Mouse (Mus musculus) heart, postnatal 10 days (tissue): ENCODE results near the gene Cylc2. TPM values are rescaled to one million over a fixed set of nuclear protein-coding genes. Genes with fewer than 3 reads are reported as not detected.

ENCODE experiments used
- DNase-seq, 2 experiments: peaks; one replicate each; pipeline ENCODE4 v3.0.0; 2021
- intact Hi-C: fragments of 180-260 bp; cut with DNase I; formaldehyde crosslinking; loops from one replicate; pipeline ENCODE4 v1.15.1; 2025
- total RNA-seq, 2 experiments: library from RNA; stranded (reverse); gene quantifications; 2 replicates each; pipeline ENCODE4 v1.2.3; 2021

Gene Cylc2
- total RNA-seq, result not detected

DNA sequence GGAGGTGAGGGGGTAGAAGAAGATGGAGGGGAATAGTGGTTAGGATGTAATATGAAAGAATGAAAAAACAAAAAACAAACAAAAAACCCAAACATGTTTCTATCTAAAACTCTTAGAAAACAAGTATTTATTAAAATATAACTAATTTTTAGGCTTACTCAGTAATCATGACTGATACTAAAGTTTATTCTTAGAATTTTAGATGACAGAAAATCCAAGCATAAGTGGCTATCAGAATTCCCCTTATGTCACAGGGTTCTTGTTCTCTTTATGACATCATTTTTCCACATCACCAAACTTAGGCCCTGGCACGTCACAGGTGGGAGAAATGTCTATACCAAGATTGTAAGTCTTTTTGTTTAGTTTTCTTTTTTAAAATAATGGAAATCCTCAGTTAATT lies at the start of gene Cylc2:
Gene Cylc2 (plus strand): TSS at position 301 of the 400 bp plus-strand sequence.
- intact Hi-C loops, result no loop called here
- no peak for DNase-seq
